Mouse (Mus musculus) heart, embryonic 14.5 days (tissue): Measurements from ENCODE around the gene Csf3. TPM values are rescaled to one million over a fixed set of nuclear protein-coding genes. Genes with fewer than 3 reads are reported as not detected.

Experiments
- ATAC-seq: fragments of 200-750 bp; cut with Nextera tagmentation; 2 replicates; pipeline ENCODE4 v1.8.0; 2017; ENCODE audit warnings: low read depth, moderate TSS enrichment; ENCODE audit not compliant: insufficient number of reproducible peaks, insufficient read depth, low FRiP score
- H3K27ac ChIP-seq, 2 experiments: fragments of 200-500 bp in 1 of 2; fragments of 300-500 bp in 1 of 2; sonication (generic) in 1 of 2; replicated peaks in 1 of 2; 2 replicates each; pipeline ENCODE4 v1.5.1; 2012 to 2014; ENCODE audit warnings: low read depth in 2 of 2, low read length in 2 of 2, control low read depth in 1 of 2, mild to moderate bottlenecking in 1 of 2, mixed read lengths in 1 of 2; ENCODE audit not compliant: control insufficient read depth in 1 of 2, insufficient read depth in 1 of 2
- H3K27me3 ChIP-seq: fragments of 300-500 bp; sonication (generic); 2 replicates; pipeline ENCODE4 v1.6.1; 2014; ENCODE audit warnings: mild to moderate bottlenecking, low read length, control low read depth; ENCODE audit not compliant: control insufficient read depth, insufficient read depth
- H3K36me3 ChIP-seq: fragments of 300-500 bp; sonication (generic); 2 replicates; pipeline ENCODE4 v1.6.1; 2014; ENCODE audit warnings: mild to moderate bottlenecking, control low read depth, low read length, mixed read lengths; ENCODE audit not compliant: control insufficient read depth, insufficient read depth
- H3K4me1 ChIP-seq, 2 experiments: fragments of 200-500 bp in 1 of 2; fragments of 300-500 bp in 1 of 2; sonication (generic) in 1 of 2; 2 replicates each; pipeline ENCODE4 v1.6.1; 2012 to 2014; ENCODE audit warnings: low read length in 2 of 2, control low read depth in 1 of 2, mixed read lengths in 1 of 2; ENCODE audit not compliant: control insufficient read depth in 2 of 2, insufficient read depth in 2 of 2
- H3K4me2 ChIP-seq: fragments of 300-500 bp; sonication (generic); 2 replicates; pipeline ENCODE4 v1.6.1; 2014; ENCODE audit warnings: mild to moderate bottlenecking, low read length
- H3K4me3 ChIP-seq, 2 experiments: fragments of 200-500 bp in 1 of 2; fragments of 300-500 bp in 1 of 2; sonication (generic) in 1 of 2; 2 replicates each; pipeline ENCODE4 v1.5.1; 2012 to 2014; ENCODE audit warnings: low read length in 2 of 2, mild to moderate bottlenecking in 2 of 2, control low read depth in 1 of 2, low read depth in 1 of 2, moderate library complexity in 1 of 2; ENCODE audit not compliant: control insufficient read depth in 1 of 2, insufficient read depth in 1 of 2
- H3K9ac ChIP-seq: fragments of 300-500 bp; sonication (generic); 2 replicates; pipeline ENCODE4 v1.6.1; 2014; ENCODE audit warnings: mild to moderate bottlenecking, low read length
- H3K9me3 ChIP-seq: fragments of 300-500 bp; sonication (generic); 2 replicates; pipeline ENCODE4 v1.6.1; 2016; ENCODE audit warnings: low read length, control low read depth; ENCODE audit not compliant: control insufficient read depth
- WGBS: fragments of 180-500 bp; shearing (Covaris S2); extraction: QIAGEN DNeasy Blood & Tissue Kit; methylation state at CpG from one replicate; pipeline ENCODE4 v1.1.7; 2014; 5-methylcytosine and 5-hydroxymethylcytosine counted together
- polyA plus RNA-seq: library from polyadenylated mRNA; unstranded; fragments of >200 nt; fragmentation: Nextera tagmentation; extraction: Ambion mirVana; gene quantifications from 2 replicates; pipeline ENCODE4 v1.2.1, GENCODE M21; 2014

Gene Csf3
- polyA plus RNA-seq, 1 experiment from 2014 or later: not detected

DNA sequence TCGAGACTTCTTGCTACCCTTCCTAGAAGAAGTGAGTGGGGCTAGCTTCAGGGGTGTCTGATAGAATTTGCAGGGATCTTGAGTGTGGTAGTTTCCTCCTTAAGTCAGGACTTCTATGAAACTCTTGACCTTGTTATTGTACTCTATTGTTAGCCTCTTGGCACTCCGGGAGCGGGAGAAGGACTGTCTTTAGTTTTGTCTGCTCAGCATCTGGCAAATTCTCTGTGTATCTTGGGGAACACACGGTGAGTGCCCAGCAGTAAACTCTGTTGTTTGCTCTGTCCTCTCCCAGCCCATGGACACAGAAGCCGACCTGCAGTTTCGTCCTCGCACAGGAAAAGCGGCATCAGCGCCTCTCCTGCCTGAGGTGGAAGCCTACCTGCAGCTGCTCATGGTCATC, 15.4 kb upstream of the Csf3 start:
- Histone ChIP-seq H3K9ac (no peak overlapping the region), H3K4me3 (no peak overlapping the region), H3K9me3 (no peaks in the 10 kb centered on the region), H3K27ac (no peak overlapping the region), H3K4me1 (peaks cover 2 to 9% of the 10 kb centered on the region in 2 experiments; a peak in 3 of 4 replicates), H3K4me2 (no peak overlapping the region), H3K36me3 (peaks cover 56% of the 10 kb centered on the region), H3K27me3 (no peaks in the 10 kb centered on the region)
- no peak for ATAC-seq
- WGBS: 92% methylated on average over 9 of the region's 9 CpGs

DNA sequence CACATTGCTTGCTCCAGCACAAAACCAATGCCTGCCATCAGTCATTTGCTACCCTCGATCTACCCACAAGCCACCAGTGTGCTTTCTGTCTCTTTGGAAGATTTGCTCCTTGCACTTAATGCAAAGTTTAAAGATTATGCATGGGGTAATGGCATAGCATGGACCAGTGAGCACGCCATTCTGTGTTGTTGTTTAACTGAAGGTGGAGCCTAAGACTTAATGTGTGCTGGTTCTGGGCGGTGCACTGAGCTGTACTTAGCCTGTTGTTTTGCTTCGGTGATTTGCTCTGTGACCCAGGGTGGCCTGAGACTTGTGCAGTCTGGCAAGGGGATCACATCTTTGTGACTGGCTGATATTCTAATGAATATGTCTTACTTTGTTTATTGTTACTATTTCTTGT, 14.1 kb upstream of the Csf3 start:
- ATAC-seq: no peak
- Histone ChIP-seq H3K9me3 (no peaks in the 10 kb centered on the region), H3K4me2 (no peak overlapping the region), H3K9ac (no peak overlapping the region), H3K36me3 (peaks cover 69% of the 10 kb centered on the region), H3K4me1 (peaks cover 0 to 9% of the 10 kb centered on the region in 2 experiments; a peak in 2 of 4 replicates), H3K4me3 (no peak overlapping the region), H3K27me3 (no peaks in the 10 kb centered on the region), H3K27ac (no peak overlapping the region)
- 89% methylated on average over 4 of the region's 4 CpGs for WGBS

DNA sequence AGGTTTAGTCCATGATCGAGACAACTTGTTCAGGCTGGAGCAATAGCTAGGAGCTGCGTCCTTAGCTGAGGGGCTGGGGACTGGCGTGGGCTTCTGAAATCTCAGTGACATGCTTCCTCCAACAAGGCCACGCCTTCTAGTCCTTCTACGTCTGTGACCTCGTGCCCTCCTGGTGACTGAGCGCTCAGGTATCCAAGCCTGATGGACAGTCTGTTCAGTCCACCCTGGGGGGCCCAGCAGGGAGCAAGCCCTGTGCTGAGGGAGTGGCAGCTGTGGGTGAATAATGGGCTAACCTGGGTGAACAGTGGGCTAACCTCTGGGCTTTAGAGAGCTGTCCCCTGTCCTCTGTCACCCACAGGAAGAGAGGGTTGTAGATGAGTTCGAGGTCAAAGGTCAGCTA, 13.1 kb upstream of the Csf3 start:
- Histone ChIP-seq H3K27me3 (no peaks in the 10 kb centered on the region), H3K4me3 (no peak overlapping the region), H3K9ac (no peak overlapping the region), H3K27ac (no peak overlapping the region), H3K4me1 (peaks cover 0 to 9% of the 10 kb centered on the region in 2 experiments; a peak in 2 of 4 replicates), H3K9me3 (no peaks in the 10 kb centered on the region), H3K36me3 (peaks cover 80% of the 10 kb centered on the region), H3K4me2 (no peak overlapping the region)
- no peak for ATAC-seq
- 80% methylated on average over 8 of the region's 8 CpGs for WGBS

DNA sequence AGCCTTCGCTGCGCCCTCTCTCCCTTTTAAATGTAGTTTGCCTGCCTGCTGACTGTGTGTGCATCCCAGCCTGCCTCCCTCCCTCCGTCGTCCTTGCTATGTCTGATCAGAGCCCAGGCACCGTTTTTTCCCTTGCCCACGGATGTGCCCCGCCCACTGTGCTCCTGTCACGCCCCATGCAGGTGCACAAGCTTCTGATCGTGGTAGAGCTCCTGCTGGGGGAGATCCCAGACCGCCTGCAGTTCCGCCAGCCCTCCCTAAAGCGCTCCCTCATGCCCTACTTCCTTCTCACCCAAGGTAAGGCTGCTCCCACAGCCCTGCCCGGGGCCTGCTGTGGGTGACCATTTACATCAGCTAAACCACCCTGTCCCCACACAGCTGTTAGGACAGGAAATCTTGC, 7.9 kb upstream of the Csf3 start:
- Histone ChIP-seq H3K4me2 (no peak overlapping the region), H3K36me3 (peaks cover 84% of the 10 kb centered on the region), H3K9ac (no peak overlapping the region), H3K27me3 (no peaks in the 10 kb centered on the region), H3K4me3 (no peak overlapping the region), H3K4me1 (no peaks in the 10 kb centered on the region; a peak in 2 of 4 replicates), H3K27ac (no peak overlapping the region), H3K9me3 (no peaks in the 10 kb centered on the region)
- WGBS: 79% methylated on average over 13 of the region's 13 CpGs
- no peak for ATAC-seq

DNA sequence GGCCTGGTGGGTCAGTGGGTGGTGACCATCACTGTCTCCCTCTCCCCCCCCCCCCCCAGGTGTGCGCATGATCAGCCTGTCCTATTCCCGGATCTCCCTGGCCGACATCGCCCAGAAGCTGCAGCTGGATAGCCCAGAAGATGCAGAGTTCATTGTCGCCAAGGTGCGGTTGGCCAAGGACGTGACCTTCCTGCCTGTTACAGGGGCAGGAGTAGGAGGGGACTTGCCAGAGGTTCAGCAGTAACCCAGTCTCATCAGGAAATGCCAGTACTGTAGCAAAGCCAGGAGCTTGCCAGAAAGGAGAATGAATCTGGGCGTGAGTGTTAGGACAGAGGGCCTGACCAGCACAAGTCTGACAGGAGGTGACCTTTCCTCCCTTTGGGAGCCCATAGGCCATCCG, 7.3 kb upstream of the Csf3 start:
- Histone ChIP-seq H3K9ac (no peak overlapping the region), H3K4me2 (no peak overlapping the region), H3K27me3 (no peaks in the 10 kb centered on the region), H3K4me3 (no peak overlapping the region), H3K9me3 (no peaks in the 10 kb centered on the region), H3K36me3 (peaks cover 80% of the 10 kb centered on the region), H3K27ac (no peak overlapping the region), H3K4me1 (no peaks in the 10 kb centered on the region; a peak in 2 of 4 replicates)
- WGBS: 80% methylated on average over 9 of the region's 9 CpGs
- no peak for ATAC-seq

DNA sequence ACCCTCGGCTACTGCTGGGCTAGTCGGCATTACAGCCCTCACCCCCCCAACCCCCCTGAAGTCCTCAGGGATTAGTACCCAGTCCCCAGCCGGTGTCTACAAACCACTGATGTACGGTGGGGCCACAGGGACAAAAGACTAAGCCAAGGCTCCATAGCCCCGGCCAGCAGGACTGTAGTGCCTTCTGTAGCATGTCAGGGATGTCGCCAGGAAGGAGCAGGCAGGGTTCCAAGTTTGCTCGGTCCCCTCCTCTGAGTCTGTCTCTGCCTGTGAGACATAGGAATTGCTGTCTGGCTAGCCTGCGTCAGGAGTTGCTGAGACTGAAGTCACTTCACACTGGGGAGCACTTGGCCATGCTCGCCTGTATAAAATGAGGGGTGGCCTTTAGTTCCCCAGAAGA, 6.8 kb upstream of the Csf3 start:
- no peak overlapping the region for H3K4me2 ChIP-seq
- no peaks in the 10 kb centered on the region; a peak in 2 of 4 replicates for H3K4me1 ChIP-seq
- 55% methylated on average over 9 of the region's 9 CpGs for WGBS
- H3K36me3 ChIP-seq: peaks cover 77% of the 10 kb centered on the region
- no peak for ATAC-seq
- H3K9me3 ChIP-seq: no peaks in the 10 kb centered on the region
- H3K27ac ChIP-seq: no peak overlapping the region
- H3K4me3 ChIP-seq: no peak overlapping the region
- no peaks in the 10 kb centered on the region for H3K27me3 ChIP-seq
- no peak overlapping the region for H3K9ac ChIP-seq

DNA sequence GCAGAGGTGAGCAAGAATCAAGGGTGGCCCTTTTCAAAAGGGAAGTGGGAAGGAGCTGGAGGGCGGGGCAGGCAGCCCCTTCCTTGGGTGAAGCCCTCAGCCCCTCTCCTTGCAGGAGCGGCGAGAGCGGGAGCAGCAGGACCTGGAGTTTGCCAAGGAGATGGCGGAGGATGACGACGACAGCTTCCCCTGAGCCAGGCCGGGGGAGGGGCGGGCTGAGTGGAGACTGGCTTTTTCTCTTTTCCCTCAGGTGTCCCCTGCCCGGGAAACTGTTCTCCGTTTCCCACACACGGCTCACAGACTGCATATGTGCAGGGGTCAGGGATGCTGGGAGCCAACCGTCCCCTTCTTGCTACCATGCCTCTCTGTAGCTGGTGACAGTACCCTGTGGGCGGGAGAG, 5.7 kb upstream of the Csf3 start:
- Histone ChIP-seq H3K4me3 (no peak overlapping the region), H3K27ac (no peak overlapping the region), H3K36me3 (peaks cover 66% of the 10 kb centered on the region), H3K27me3 (no peaks in the 10 kb centered on the region), H3K4me1 (peaks cover 0 to 4% of the 10 kb centered on the region in 2 experiments; a peak in 3 of 4 replicates), H3K9me3 (no peaks in the 10 kb centered on the region), H3K4me2 (no peak overlapping the region), H3K9ac (no peak overlapping the region)
- 74% methylated on average over 14 of the region's 14 CpGs for WGBS
- ATAC-seq: no peak

DNA sequence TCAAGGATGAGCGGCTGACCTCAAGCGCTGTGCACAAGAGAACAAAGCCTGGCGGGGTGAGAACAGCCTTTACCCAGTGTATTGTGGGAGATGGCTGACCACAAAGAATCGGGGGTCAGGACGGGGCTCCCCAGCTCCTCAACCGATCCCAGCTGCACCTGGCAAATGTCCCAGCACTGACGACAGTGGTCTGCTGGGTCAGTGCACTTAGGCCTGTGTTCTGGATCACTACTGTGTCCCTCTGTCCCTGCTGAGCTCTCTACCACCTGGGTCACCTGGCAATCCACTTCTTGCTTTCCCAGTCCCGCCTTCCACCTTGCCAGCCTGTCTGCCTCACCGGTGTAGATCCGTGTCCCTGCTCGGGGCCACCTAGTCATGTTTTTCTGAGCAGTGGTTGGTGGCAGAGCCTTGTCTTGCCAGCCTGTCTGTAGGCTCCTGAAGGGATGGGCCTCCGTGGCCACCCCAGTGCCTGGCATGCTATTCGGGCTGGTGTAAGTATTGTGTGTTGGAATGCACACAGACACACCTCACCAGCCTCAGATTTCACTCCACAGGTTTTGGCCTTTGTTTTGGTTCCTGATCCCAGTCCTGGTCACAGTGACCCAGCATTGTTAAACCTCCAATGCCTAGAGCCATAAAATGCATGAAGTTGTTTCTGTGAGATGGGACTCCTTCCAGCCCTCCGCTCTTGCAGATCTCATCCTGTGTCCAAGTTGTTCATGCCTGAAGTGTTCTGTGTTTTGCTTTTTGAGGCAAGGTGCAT, 4.4 kb upstream of the Csf3 start:
- H3K27ac ChIP-seq: no peak overlapping the region
- H3K4me1 ChIP-seq: peaks cover 0 to 7% of the 10 kb centered on the region in 2 experiments; a peak in 3 of 4 replicates
- no peak for ATAC-seq
- no peaks in the 10 kb centered on the region for H3K9me3 ChIP-seq
- H3K4me3 ChIP-seq: no peak overlapping the region
- H3K27me3 ChIP-seq: no peaks in the 10 kb centered on the region
- H3K9ac ChIP-seq: no peak overlapping the region
- 76% methylated on average over 14 of the region's 14 CpGs for WGBS
- H3K4me2 ChIP-seq: no peak overlapping the region
- peaks cover 53% of the 10 kb centered on the region for H3K36me3 ChIP-seq
